Mouse (Mus musculus) olfactory bulb, adult 2 months (tissue): ENCODE measurements at regions not wholly inside any gene's neighbourhood (a gene's known extent, or its start where the extent isn't known, plus 50 kb on each side); places are given as distances from the start of the nearest gene placed in this dataset.

ENCODE experiments used
- CTCF ChIP-seq: fragments of 200-500 bp; IDR thresholded peaks from 2 replicates; pipeline ENCODE4 v1.5.1; 2012; ENCODE audit warnings: low read depth, mild to moderate bottlenecking, low read length, moderate library complexity; ENCODE audit not compliant: insufficient read depth
- POLR2A ChIP-seq: fragments of 200-500 bp; IDR thresholded peaks from 2 replicates; pipeline ENCODE4 v1.6.1; 2012; ENCODE audit warnings: mild to moderate bottlenecking, low read depth, low read length, moderate library complexity; ENCODE audit not compliant: insufficient read depth

DNA sequence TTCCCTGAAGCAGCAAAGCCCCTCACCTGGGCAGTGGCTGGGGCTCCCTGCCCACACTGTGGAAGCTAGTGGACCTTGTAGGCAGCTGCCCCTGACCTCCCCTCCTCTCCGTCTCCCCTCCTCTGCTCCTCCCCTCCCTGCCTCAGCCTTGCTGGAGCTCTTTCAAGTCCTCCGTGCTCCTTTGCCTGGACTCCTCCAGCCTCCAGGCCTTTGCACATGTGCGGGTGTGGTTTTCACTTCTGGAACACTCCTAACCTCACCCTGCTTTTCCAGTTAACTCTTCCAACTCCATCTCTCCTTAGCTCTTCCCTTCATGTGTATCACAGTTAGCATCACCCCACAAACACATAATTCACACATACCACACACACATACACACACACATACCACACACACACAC is 89.9 kb downstream of the 1700001O22Rik start:
- TF ChIP-seq CTCF (no peak), POLR2A (no peak)
